Mouse (Mus musculus) liver, adult 2 months (tissue): Measurements from ENCODE around the gene 2310050C09Rik.

Experiments
- CTCF ChIP-seq: fragments of 200-500 bp; IDR thresholded peaks from 2 replicates; pipeline ENCODE4 v1.5.1; 2011; ENCODE audit warnings: low read depth, low read length, control low read depth
- POLR2A ChIP-seq: fragments of 200-500 bp; IDR thresholded peaks from 2 replicates; pipeline ENCODE4 v1.6.1; 2011; ENCODE audit warnings: low read length, control low read depth; ENCODE audit not compliant: insufficient read depth; ENCODE audit errors: extremely low read depth

- TF ChIP-seq CTCF (no peak), POLR2A (no peak)
These were observed 44.2 kb downstream of the 2310050C09Rik start for GRCm38 (mm10) chr3:92825808-92826207.
